Mouse (Mus musculus): ENCODE data around the gene Sun2. TPM values are rescaled to one million over a fixed set of nuclear protein-coding genes. Genes with fewer than 3 reads are reported as not detected.

The Sun2 gene
- total RNA-seq, 1 experiment from 2014 or later, result 61.1 TPM

GRCm38 (mm10) chr15:79686046-79686869 lies 56.1 kb downstream of the Sun2 start:
- DNase-seq, result no peak

GRCm38 (mm10) chr15:79685141-79685641 lies 57.1 kb downstream of the Sun2 start:
- no peak for DNase-seq

DNA sequence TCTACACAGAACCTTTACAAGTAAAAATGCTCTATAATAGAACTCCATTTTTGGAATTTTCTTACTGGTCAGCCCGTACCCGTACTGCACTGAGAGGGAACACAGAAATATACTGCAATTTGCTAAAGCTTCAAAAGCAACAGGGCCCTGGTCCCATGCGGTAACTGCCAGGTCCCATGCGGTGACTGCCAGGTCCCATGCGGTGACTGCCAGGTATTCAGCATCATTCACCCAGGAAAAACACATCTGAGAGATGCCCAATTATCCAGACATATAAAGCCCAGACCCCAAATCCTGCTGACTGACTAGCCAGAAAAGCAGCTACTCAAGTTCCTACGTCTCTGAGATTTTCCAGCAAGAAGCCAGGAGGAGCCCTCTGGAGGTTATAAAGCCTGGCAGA lies 57.7 kb downstream of the Sun2 start:
- DNase-seq, result no peak

DNA sequence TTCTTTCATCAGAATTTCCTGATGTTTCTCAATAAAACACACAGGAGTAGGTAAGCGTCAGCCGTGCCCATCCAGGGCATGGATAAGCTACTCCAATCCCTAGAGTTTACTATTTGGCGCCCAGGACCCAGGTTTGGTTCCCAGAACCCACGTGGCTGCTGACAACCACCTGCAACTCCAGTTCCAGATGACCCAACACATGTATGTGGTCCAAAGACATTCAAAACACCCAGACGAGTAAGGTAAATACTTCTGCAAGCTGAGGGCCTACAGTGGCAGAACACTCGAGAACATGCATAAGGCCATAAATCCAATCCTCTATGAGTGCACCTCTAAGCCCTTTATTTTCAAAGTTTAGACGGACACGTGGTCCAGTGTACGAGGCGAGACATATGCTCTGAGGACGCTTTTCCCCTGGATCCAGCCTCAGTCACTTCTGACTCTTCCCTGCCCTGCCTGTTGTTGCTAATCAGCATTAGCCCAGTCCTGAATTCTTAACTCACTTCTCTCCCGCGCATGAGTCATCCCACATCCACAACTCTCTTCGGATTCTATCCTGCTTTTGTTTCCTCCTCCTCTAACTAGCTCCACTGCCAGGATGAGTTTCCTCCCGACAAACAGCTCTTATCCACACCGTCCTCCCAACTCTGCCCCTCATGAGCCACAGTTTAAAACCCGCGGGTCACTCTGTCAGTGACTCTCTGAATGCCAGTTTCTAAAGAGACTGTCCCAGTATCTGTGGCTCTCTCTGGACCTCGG lies 58.5 kb downstream of the Sun2 start:
- DNase-seq, result peak; percentile 50

GRCm38 (mm10) chr15:79683146-79683545 lies 59.2 kb downstream of the Sun2 start:
- DNase-seq, result no peak

DNA sequence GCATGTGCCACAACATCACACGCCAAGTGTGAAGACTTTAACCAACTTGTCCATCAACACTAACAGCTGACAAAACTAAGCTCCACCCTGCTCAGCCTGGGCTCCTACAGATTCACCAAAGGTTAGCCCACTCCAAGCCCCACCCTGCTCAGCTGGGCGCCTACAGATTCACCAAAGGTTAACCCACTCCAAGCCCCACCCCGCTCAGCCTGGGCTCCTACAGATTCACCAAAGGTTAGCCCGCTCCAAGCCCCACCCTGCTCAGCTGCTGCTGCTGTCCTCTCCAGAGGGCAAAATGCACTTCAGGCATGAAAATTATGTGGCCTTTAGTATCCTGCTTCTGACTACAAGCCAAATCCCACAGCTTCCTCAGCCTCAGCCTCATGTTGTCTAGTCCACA lies 60.4 kb downstream of the Sun2 start:
- no peak for DNase-seq

DNA sequence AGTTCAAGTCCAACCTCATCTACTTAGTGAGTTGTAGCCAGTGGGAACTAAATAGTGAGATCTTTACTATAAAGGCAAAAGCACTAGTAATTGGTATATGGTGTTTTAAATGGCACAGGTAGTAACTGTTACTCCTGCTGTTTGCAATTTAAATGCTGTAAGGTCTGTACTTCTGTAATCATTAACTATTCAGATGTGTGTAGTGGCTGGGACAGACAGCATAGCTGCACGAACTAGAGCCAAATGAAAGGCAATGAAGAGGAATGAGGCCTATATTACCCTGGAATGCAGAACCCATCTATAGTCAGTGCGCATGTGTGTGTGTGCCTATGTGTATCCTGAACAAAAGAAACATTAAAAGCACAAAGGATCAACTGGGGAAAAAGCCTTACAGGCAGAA lies 64.4 kb downstream of the Sun2 start:
- no peak for DNase-seq

Other genes starting within 250 kb of the Sun2 start
- gene Kcnj4, start 237.3 kb downstream of the Sun2 start, total RNA-seq (2021), result 0.19 and 0.23 TPM in 2 replicates
- gene Kdelr3, start 226.1 kb downstream of the Sun2 start, total RNA-seq (2021), result 6.8 and 7.3 TPM in 2 replicates
- gene Ddx17, start 195.8 kb downstream of the Sun2 start, total RNA-seq (2021), result 281 and 315 TPM in 2 replicates
- 3.1 TPM in 2 replicates for gene Dmc1, start 137.4 kb downstream of the Sun2 start, total RNA-seq (2021)
- gene Fam227a, start 83.6 kb downstream of the Sun2 start, total RNA-seq (2021), result 2.6 and 4.8 TPM in 2 replicates
- 21.9 and 24.8 TPM in 2 replicates for gene Cby1, start 83.3 kb downstream of the Sun2 start, total RNA-seq (2021)
- 116 and 120 TPM in 2 replicates for gene Tomm22, start 71.7 kb downstream of the Sun2 start, total RNA-seq (2021)
- 38.0 and 43.9 TPM in 2 replicates for gene Josd1, start 54.6 kb downstream of the Sun2 start, total RNA-seq (2021)
- gene Gtpbp1, start 51.7 kb downstream of the Sun2 start, total RNA-seq (2021), result 26.1 and 35.8 TPM in 2 replicates
- gene Dnal4, start 35.3 kb upstream of the Sun2 start, total RNA-seq (2021), result 16.6 and 20.1 TPM in 2 replicates
- gene Nptxr, start 62.2 kb upstream of the Sun2 start, total RNA-seq (2021), result 7.0 and 8.4 TPM in 2 replicates
- gene Npcd, start 91.7 kb upstream of the Sun2 start, total RNA-seq (2021), result 0.71 and 0.96 TPM in 2 replicates
- 60.1 and 64.8 TPM in 2 replicates for gene Cbx6, start 92.2 kb upstream of the Sun2 start, total RNA-seq (2021)
- 19.8 and 38.2 TPM in 2 replicates for gene Apobec3, start 149.1 kb upstream of the Sun2 start, total RNA-seq (2021)
- 7.2 and 12.8 TPM in 2 replicates for gene Cbx7, start 228.6 kb upstream of the Sun2 start, total RNA-seq (2021)

Data from adrenal gland, postnatal 14 days (tissue).